Mouse (Mus musculus): ENCODE measurements at regions not wholly inside any gene's neighbourhood (a gene's known extent, or its start where the extent isn't known, plus 50 kb on each side); places are given as distances from the start of the nearest gene placed in this dataset.

DNA sequence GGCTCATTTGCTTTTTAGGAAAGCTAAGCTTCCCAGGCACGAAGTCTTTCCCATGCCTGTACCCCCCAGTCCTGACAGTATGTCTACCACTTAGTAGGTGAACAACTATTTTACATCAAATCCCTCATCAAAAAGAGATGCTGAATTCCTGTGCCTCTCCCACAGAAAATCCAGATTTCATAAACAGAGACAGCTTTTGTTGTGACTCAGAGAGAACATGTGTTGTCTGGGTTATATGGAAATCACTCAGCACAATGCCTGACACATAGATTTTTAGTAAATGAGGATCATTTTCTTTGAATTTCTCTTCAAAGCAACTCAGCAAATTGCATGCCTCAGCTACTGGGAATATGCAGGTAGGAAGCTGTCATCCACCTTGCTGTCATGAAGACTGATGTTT is 193.5 kb downstream of the Usp46 start:
- no peak for DNase-seq (ENCODE audit: low spot score in 2 of 2)

DNA sequence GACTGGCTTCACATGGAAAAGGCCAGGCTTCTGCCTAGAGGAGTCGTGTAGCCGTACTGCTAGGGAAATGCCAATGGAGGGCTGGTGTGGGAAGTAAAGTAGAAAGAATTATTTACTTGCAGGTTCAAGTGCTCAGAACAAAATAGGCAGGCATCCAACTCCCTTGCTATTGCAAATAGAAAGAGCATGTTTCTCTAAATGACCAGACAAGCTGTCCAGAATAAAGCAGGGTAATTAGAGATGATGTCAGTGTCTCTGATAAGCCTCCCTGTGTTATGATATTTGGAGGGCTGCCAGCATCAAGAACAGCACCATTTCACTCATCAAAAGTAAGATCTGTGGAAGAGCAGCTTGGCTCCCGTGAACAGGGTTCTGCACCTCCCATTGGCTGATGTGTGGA is 192.4 kb downstream of the Usp46 start:
- no peak for DNase-seq (ENCODE audit: low spot score in 2 of 2)

DNA sequence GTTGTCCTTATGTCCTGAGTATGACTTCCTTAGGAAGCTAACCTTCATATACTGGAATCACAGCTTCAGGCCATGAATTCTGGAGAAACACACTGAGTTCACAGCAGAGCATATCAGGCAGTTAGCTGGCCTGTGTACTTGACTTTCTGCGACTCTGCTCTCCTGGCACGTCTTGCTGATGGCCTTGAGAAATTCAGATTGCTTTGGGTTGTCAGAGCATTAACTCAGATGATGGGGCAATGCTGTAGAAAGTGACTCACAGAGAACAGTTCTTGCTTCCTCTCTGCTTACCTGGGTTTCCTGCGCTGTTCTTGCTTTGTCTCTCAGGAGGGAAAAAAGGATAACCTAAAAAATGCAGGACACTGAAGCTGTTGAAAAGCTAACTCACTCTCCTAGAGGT is 187.3 kb downstream of the Usp46 start:
- no peak for DNase-seq (ENCODE audit: low spot score in 2 of 2)

GRCm38 (mm10) chr5:73881941-73882340 is 186.3 kb downstream of the Usp46 start:
- DNase-seq (ENCODE audit: low spot score in 2 of 2): peak in 1 of 2 experiments; percentile 37

DNA sequence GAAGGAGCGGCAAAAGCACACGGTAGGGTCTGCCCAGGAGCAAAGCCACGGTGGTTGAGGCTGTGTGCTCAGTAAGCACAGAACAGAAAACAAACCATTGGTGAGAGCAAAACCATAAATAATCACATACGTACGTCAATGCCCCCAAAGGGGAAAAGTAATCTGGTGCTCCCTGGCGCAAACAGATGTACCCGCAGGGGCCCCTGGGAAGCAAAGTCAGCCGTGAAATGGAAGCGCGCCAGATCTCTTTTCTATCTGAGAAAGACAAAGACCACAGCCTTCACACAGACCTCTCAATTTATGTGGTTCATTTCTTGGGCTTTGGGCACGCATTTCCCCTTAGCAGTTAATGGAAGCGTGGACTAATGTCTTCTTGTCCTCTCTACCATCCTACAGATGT is 183.2 kb downstream of the Usp46 start:
- no peak for DNase-seq (ENCODE audit: low spot score in 2 of 2)

DNA sequence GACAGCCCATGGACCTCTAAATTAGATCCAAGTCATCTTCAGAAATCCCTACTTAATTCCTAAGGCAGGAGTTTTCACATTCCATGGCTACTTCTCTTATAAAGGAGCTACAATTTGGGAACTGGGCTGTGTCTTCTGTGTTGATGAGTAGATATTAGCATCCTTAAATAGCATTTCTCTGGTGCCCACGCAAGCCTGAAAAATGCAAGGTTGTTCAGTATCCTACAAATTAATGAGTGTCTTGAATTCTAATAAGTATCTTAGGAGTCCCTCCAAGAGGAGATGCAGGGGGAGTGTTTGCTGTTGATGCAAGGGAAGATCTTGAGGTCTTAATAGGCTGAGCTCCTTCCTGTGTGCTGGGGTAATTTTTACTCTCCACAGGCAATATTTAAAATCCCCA is 182.5 kb downstream of the Usp46 start:
- no peak for DNase-seq (ENCODE audit: low spot score in 2 of 2)

- DNase-seq (ENCODE audit: low spot score in 2 of 2): peak in 1 of 2 experiments; percentile 56
These were observed 180.8 kb downstream of the Usp46 start for GRCm38 (mm10) chr5:73887306-73887958.

- no peak for DNase-seq (ENCODE audit: low spot score in 2 of 2)
These were observed 179.8 kb downstream of the Usp46 start for GRCm38 (mm10) chr5:73888391-73888790.

DNA sequence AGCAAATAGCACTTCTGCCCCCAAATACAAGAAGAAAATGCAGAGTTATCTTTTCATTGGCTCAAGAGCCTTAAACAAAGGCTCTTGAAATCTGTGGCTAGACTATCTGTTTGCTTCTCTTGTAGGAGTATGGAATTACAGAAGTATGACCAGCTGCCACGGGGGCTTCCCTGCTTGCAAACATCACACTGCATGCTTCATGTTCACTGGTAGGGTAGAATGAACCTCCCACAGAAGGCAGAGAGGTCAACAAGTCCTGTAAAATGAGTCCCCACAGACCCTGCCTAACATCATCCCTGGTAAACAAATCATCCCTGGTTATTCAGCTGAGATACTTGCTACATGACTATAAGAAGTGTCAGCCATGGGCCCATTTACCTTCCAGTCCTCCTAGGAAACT is 178.9 kb downstream of the Usp46 start:
- DNase-seq (ENCODE audit: low spot score in 2 of 2): no peak

DNA sequence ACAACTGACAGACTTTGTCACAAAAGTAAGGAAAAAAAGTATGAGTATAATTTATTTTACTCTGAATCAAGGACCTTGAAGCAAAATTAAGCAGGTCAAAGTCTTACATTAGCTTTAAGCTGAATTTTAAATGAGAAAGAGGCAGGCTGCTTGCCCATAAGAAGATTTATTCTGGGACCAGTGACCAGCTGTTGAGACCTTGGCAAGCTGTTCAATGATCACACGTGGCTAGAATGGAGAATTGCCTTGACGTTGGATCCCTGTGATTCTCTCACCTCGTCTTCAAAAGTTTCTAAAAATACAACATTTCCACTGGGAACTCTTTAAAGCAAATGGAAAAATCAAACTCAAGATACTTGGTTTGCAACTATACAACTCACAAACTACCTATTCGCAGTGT is 177.3 kb downstream of the Usp46 start:
- DNase-seq (ENCODE audit: low spot score in 2 of 2): peak in 1 of 2 experiments; percentile 62

- no peak for DNase-seq (ENCODE audit: low spot score in 2 of 2)
These were observed 176.6 kb downstream of the Usp46 start for GRCm38 (mm10) chr5:73891606-73892005.

DNA sequence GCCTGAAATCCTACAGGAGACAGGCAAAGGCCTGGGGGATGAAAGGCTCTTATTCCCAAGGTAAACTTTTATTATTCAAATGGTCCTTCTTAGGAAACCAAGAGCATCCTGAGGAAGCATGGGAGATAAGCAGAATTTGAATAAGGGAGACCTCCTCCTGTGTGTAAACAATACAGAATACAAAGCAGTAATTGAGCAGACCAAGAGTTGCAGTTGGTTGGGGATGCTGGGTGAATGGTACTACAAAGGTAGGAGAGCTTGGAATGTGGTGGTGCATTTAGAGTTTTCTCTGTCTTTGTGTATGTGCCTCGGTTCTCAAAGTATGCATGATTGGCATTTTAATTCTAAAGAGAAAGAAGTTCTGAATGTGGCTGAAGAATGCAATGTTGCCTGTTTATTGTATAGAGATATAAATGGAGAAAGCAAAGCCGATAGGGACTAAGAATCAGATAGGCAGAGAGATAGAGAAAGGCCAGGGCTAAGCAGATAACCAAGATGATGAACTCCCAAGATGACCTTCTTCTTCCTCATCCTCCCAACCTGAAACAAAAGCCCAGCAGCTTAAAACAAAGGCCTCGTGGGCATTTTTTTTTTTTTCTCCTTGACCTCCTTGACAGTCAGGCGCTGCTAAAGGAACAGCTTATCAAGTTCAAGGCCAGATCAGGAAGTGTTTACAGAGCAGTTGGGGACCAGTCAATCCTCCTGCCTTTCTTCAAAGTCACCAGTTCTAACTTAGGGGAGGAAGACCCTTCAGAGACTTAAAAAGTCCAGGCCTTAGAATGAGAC is 175.6 kb downstream of the Usp46 start:
- no peak for DNase-seq (ENCODE audit: low spot score in 2 of 2)

GRCm38 (mm10) chr5:73895186-73895585 is 173.0 kb downstream of the Usp46 start:
- DNase-seq (ENCODE audit: low spot score in 2 of 2): no peak

DNA sequence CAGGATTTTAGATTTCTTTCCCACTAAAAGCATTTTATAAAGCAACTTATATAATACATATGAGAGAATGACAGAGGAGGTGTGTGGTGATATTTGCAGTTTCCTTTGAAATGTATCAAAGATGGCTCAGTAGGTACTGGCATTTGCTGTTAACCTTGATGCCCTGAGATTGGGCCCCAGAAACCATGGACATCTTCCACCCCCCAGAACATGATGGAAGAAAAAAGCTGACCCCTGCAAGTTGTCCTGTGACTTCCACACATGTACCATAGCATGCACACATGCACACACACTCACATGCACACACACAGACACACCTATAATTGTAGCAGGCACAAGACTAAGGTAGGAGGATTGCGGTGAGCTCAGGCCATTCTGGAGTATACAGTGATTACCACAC is 171.4 kb downstream of the Usp46 start:
- no peak for DNase-seq (ENCODE audit: low spot score in 2 of 2)

DNA sequence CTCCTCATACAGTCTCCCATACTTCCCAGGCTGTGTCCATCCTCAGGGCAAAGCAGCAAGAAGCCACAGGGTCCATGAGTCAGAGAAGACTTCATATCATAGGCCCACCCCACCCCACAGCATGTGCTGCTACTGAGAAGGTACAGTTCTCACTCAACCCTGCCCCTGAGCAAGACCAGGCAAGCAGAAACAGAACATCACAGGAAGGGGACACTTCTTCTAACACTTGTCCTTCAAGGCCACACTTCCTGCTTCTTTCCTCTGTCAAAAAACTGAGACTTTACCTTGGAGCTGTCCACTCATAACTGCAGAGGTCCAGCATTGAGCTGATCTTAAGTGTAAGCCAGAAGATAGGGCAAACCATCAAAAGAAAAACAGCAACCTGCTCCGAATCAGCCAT is 166.6 kb downstream of the Usp46 start:
- no peak for DNase-seq (ENCODE audit: low spot score in 2 of 2)

DNA sequence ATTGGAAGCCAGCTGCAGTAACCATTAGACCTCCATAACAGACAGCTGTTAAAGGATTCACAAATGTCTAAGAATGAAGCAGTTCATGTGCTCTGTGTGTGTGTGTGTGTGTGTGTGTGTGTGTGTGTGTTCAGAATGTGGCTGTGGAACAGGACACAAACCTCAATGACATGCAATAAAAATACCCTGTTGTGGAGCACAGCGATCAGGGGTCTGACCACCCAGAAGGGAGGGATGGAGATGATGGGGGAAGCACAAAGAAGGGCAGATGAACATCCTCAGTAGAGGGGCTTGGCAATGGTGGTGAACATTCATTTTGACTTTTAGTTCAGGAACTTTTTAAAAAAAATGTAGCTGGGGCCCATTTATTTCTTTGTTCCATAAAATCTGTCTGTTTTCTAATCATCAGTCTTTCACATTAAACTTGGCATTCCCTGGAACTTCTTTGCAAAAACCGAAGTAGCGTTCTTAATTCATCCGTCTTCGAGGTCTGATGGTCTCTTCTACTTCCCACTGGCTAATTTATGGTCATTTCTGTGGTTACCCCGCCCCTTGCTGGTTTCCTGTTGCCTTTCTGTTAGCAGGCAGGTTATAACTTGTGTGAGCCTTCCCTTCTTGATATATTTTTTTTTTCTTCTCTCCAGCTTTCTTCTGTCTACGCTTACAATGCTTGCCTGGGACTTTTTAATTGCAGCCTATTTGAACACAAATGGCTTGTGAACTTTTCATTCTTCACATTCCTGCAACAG is 165.6 kb downstream of the Usp46 start:
- DNase-seq (ENCODE audit: low spot score in 2 of 2): no peak

GRCm38 (mm10) chr5:73903219-73903570 is 165.0 kb downstream of the Usp46 start:
- peak; percentile 35 to 41 for DNase-seq (ENCODE audit: low spot score in 2 of 2)

GRCm38 (mm10) chr5:73904146-73904811 is 164.0 kb downstream of the Usp46 start:
- no peak for DNase-seq (ENCODE audit: low spot score in 2 of 2)

GRCm38 (mm10) chr5:73912149-73912548 is 156.1 kb downstream of the Usp46 start:
- DNase-seq (ENCODE audit: low spot score in 2 of 2): no peak

DNA sequence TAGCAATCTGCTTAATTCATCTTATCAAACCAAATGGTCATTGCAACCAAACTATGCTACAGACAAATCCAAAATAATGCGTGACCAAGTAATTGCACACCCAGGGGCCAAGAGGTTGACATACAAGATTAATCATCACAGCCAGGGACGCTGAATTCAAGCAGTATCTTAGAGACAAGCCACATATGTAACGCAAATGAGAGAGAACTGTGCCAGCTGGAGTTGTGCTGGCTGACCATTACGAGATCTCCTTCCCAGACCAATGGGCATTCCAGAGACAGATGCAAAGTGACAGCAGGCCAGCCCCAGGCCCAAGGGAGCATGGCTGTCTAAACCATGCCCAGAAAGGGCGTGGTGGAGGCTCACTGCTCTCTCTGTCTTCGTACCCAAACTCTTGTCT is 155.1 kb downstream of the Usp46 start:
- DNase-seq (ENCODE audit: low spot score in 2 of 2): no peak

GRCm38 (mm10) chr5:73918011-73918410 is 150.2 kb downstream of the Usp46 start:
- no peak for DNase-seq (ENCODE audit: low spot score in 2 of 2)

DNA sequence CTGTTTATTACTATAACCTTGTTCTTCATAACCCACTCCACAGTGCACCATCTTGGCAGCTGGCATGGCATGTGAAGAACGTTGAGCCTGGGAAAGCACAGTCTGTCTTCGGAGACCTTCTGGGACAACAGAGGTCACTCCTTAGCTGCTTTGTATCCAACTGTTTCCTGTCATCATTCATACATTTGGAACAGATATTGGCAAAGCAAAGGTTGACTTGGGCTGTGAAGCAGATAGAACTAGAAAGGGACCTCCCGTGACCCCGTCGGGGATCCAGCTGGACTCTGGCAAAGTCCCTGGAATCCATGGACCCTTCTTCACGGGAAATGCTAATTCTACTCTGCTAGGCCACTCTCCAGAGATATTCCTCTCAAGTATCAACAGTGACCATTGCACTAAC is 148.3 kb downstream of the Usp46 start:
- DNase-seq (ENCODE audit: low spot score in 2 of 2): no peak

Data from right cerebral cortex, postnatal 10 days (tissue).